Mouse (Mus musculus): ENCODE results near the gene Pou5f2. TPM values are rescaled to one million over a fixed set of nuclear protein-coding genes. Genes with fewer than 3 reads are reported as not detected.

Pou5f2 gene
- total RNA-seq (2012; rRNA removed): 0.35 and 0.46 TPM in 2 replicates
- polyA plus RNA-seq (2012; ENCODE audit: insufficient read depth in 1 of 2, insufficient read length in 2 of 2, low read depth in 1 of 2, low replicate concordance in 2 of 2, missing spikeins in 1 of 2): under 1 TPM in 1 of 2 experiments, not detected in 1; 0.10 TPM

- H3K27me3 ChIP-seq (ENCODE audit: control insufficient read depth in 1 of 2, insufficient read depth in 2 of 2, low read length in 2 of 2): no peaks in the 10 kb centered on the region
- TF ChIP-seq POLR2AphosphoS5 (IDR thresholded peaks at IDR 0.05; ENCODE audit: borderline replicate concordance, low read depth, low read length) (no peak), RCOR1 (IDR thresholded peaks at IDR 0.05; ENCODE audit: low read depth, low read length) (no peak), USF2 (IDR thresholded peaks at IDR 0.05; ENCODE audit: borderline replicate concordance in 1 of 2, insufficient read depth in 1 of 2, low read depth in 1 of 2, low read length in 2 of 2) (no peak), MEF2A (IDR thresholded peaks at IDR 0.05; ENCODE audit: extremely low read depth, insufficient replicate concordance, low read depth, low read length, poor library complexity, severe bottlenecking) (no peak), USF1 (IDR thresholded peaks at IDR 0.05; ENCODE audit: low read depth, low read length) (no peak), GATA1 (IDR thresholded peaks at IDR 0.05; ENCODE audit: low read depth, low read length) (no peak), JUND (IDR thresholded peaks at IDR 0.05; ENCODE audit: low read depth, low read length) (no peak)
- peaks cover 0 to 8% of the 10 kb centered on the region in 2 experiments; a peak in 2 of 4 replicates for H3K4me1 ChIP-seq (ENCODE audit: control insufficient read depth in 1 of 2, insufficient read depth in 2 of 2, low read length in 2 of 2)
- H3K36me3 ChIP-seq (ENCODE audit: control insufficient read depth in 1 of 2, insufficient read depth in 2 of 2, low read length in 2 of 2): peaks cover 0 to 2% of the 10 kb centered on the region in 2 experiments; a peak in 2 of 4 replicates
- no peaks in the 10 kb centered on the region for H3K9me3 ChIP-seq (replicated peaks; ENCODE audit: insufficient read depth, low read length)
- H3K9ac ChIP-seq (ENCODE audit: control insufficient read depth, low read depth, low read length, poor library complexity, severe bottlenecking): no peak within 1 kb of the TSS
- no peaks in the 10 kb centered on the region for H3K79me2 ChIP-seq (ENCODE audit: control insufficient read depth, insufficient read depth, low read length, poor library complexity)
- DNase-seq (ENCODE audit: low read depth, low spot score): peak; percentile 62
- H3K4me3 ChIP-seq (ENCODE audit: control insufficient read depth in 1 of 2, insufficient read depth in 1 of 2, low read depth in 2 of 2, low read length in 2 of 2): no peak within 1 kb of the TSS
- no peak within 1 kb of the TSS for H3K27ac ChIP-seq (ENCODE audit: control insufficient read depth, low read depth, low read length)
Observed at GRCm38 (mm10) chr13:78024683-78025294, at the start of gene Pou5f2. TSS of gene Pou5f2 (plus strand) at chr13:78024902.

GRCm38 (mm10) chr13:77976248-77976647 is 48.5 kb upstream of the Pou5f2 start:
- H3K4me3 ChIP-seq (ENCODE audit: control insufficient read depth in 1 of 2, insufficient read depth in 1 of 2, low read depth in 2 of 2, low read length in 2 of 2): no peak overlapping the region; a peak in 1 of 4 replicates
- DNase-seq (ENCODE audit: low read depth, low spot score): peak; percentile 16
- no peak overlapping the region for H3K9ac ChIP-seq (ENCODE audit: control insufficient read depth, low read depth, low read length, poor library complexity, severe bottlenecking)
- H3K79me2 ChIP-seq (ENCODE audit: control insufficient read depth, insufficient read depth, low read length, poor library complexity): no peaks in the 10 kb centered on the region
- H3K27ac ChIP-seq (ENCODE audit: control insufficient read depth, low read depth, low read length): no peak overlapping the region
- H3K9me3 ChIP-seq (replicated peaks; ENCODE audit: insufficient read depth, low read length): no peaks in the 10 kb centered on the region
- no peaks in the 10 kb centered on the region for H3K27me3 ChIP-seq (ENCODE audit: control insufficient read depth in 1 of 2, insufficient read depth in 2 of 2, low read length in 2 of 2)
- peaks cover 0 to 13% of the 10 kb centered on the region in 2 experiments; a peak in 2 of 4 replicates for H3K4me1 ChIP-seq (ENCODE audit: control insufficient read depth in 1 of 2, insufficient read depth in 2 of 2, low read length in 2 of 2)
- TF ChIP-seq ZNF384 (IDR thresholded peaks at IDR 0.05; ENCODE audit: low read depth, low read length) (0 out of 2 replicates have a peak, but pooled peaks have one; percentile 39), ETS1 (IDR thresholded peaks at IDR 0.05; ENCODE audit: low read depth, low read length) (peak; percentile 26; the same call in 1 of the 2 replicates), GATA1 (IDR thresholded peaks at IDR 0.05; ENCODE audit: low read depth, low read length) (peak; percentile 89), NELFE (IDR thresholded peaks at IDR 0.05; ENCODE audit: low read depth, low read length) (no peak), ZMIZ1 (IDR thresholded peaks at IDR 0.05; ENCODE audit: low read depth, low read length) (no peak), RCOR1 (IDR thresholded peaks at IDR 0.05; ENCODE audit: low read depth, low read length) (no peak; the same call in 1 of the 2 replicates), EP300 (IDR thresholded peaks at IDR 0.05; ENCODE audit: low read depth in 1 of 2, low read length in 2 of 2) (peak; percentile 81 to 90), TCF12 (IDR thresholded peaks at IDR 0.05; ENCODE audit: low read depth, low read length) (peak; percentile 91)
- peaks cover 0 to 8% of the 10 kb centered on the region in 2 experiments; a peak in 2 of 4 replicates for H3K36me3 ChIP-seq (ENCODE audit: control insufficient read depth in 1 of 2, insufficient read depth in 2 of 2, low read length in 2 of 2)

Data from MEL (cell line).